Mouse (Mus musculus): ENCODE results near the gene Gna14.

- TF ChIP-seq GATA1 (IDR thresholded peaks at IDR 0.05; ENCODE audit: borderline replicate concordance, low read length) (no peak), FLI1 (IDR thresholded peaks at IDR 0.05; ENCODE audit: low read length) (no peak)
Observed at GRCm38 (mm10) chr19:16437170-16437483, 1.6 kb downstream of the Gna14 start.
